Mouse (Mus musculus) urinary bladder, postnatal 36 days (tissue): Measurements from ENCODE around the gene Thoc3.

Source experiments
- DNase-seq, 2 experiments: peaks; one replicate each; pipeline ENCODE4 v3.0.0; 2022; ENCODE audit warnings: low spot score in 2 of 2, mixed read lengths in 1 of 2

Gene Thoc3

GRCm38 (mm10) chr13:54443693-54444092 lies 25.0 kb downstream of the Thoc3 start:
- DNase-seq, result no peak

GRCm38 (mm10) chr13:54439912-54440311 lies 28.7 kb downstream of the Thoc3 start:
- no peak for DNase-seq

GRCm38 (mm10) chr13:54438814-54439213 lies 29.8 kb downstream of the Thoc3 start:
- no peak for DNase-seq

- DNase-seq, result no peak
These were observed 31.6 kb downstream of the Thoc3 start for GRCm38 (mm10) chr13:54437083-54437482.

GRCm38 (mm10) chr13:54436666-54437065 lies 32.0 kb downstream of the Thoc3 start:
- no peak for DNase-seq

GRCm38 (mm10) chr13:54431161-54431560 lies 37.5 kb downstream of the Thoc3 start:
- DNase-seq, result no peak

GRCm38 (mm10) chr13:54430051-54430450 lies 38.6 kb downstream of the Thoc3 start:
- DNase-seq, result no peak

- DNase-seq, result no peak
These were observed 39.9 kb downstream of the Thoc3 start for GRCm38 (mm10) chr13:54428771-54429170.

GRCm38 (mm10) chr13:54426781-54427655 lies 41.6 kb downstream of the Thoc3 start:
- no peak for DNase-seq

GRCm38 (mm10) chr13:54425269-54425668 lies 43.4 kb downstream of the Thoc3 start:
- DNase-seq, result peak; percentile 22 to 32

- no peak for DNase-seq
These were observed 48.4 kb downstream of the Thoc3 start for GRCm38 (mm10) chr13:54420226-54420625.

- no peak for DNase-seq
These were observed 49.8 kb downstream of the Thoc3 start for GRCm38 (mm10) chr13:54418781-54419327.

GRCm38 (mm10) chr13:54415059-54415458 lies 53.6 kb downstream of the Thoc3 start:
- no peak for DNase-seq

- no peak for DNase-seq
These were observed 55.9 kb downstream of the Thoc3 start for GRCm38 (mm10) chr13:54412721-54413120.

- DNase-seq, result no peak
These were observed 56.4 kb downstream of the Thoc3 start for GRCm38 (mm10) chr13:54412236-54412635.

- DNase-seq, result no peak
These were observed 57.0 kb downstream of the Thoc3 start for GRCm38 (mm10) chr13:54411656-54412055.
